Mouse (Mus musculus): ENCODE results near the gene Igsf21.

Igsf21 gene

DNA sequence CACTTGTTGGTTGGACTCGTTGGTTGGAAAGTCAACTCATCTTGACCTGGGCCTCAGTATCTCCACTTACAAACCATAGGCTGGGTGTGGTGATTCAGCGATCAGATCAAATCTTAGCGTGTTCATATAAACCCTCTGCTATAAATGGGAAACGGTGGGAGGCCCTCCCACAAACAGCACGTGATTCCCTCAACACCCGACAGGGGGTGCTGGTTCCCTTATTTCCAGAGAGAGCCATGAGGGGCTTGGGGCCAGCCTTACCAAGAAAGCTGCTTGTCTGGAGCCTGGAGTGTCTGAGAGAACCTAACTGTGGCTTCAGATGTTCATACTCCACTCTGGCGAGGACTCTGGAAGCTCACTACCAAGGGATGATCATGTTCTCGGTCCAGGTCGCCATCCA, 106.1 kb downstream of the Igsf21 start:
- no peak for DNase-seq

GRCm38 (mm10) chr4:140138846-140139245, 107.7 kb downstream of the Igsf21 start:
- DNase-seq = no peak

- no peak for DNase-seq
Observed at GRCm38 (mm10) chr4:140131625-140132321, 114.8 kb downstream of the Igsf21 start.

DNA sequence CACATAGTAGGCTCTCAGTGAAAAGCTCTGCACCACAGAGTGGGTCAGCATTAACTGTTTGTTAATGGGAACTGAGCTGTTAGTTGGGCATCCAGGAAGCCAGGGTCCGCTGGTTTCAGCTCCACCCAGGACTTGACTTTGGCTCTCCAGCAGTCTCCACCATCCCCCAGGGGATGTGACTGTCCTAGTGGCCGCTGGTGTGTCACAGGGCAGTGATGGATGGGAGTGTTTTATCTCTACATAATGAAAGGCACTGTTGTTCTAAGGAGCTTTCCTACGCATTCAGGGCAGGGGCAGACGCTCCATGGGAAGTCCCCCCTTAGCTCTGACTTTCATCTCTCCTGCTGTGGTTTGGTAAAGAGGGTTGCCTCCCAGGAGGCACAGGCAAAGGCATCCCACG, 115.4 kb downstream of the Igsf21 start:
- DNase-seq = no peak

DNA sequence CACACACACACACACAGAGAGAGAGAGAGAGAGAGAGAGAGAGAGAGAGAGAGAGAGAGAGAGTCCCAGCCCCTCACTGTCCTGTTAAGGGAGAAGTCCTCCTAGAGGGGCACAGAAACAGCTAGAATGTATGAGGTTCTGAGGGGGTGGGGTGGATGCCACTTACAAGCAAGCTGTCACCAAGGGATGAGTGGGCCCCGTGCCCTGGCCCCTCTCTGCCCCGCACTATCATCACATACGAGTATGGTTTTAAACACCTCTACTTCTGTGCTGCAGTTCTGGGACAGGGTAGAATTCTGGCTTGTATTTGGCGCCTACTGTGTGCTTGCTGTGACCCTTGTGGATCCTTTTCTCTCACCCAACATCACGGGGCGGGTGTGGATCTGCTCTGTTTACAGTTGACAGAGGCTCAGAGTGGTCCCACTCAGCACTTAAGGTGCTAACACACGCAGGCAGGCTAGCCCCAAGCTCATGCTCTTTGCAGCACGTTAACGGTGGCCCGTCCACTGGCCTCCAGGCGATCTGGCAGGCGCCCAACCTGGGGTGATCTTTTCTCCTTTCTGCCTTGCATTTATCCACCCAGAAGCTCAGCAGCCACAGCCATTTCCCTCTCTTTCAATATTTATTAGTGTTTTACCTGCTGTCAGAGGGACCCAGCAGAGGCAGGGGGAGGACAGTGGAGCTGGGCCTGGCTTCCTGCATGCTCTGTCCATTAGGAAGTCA, 116.9 kb downstream of the Igsf21 start:
- DNase-seq = no peak

- DNase-seq = no peak
Observed at GRCm38 (mm10) chr4:140128116-140128515, 118.5 kb downstream of the Igsf21 start.

DNA sequence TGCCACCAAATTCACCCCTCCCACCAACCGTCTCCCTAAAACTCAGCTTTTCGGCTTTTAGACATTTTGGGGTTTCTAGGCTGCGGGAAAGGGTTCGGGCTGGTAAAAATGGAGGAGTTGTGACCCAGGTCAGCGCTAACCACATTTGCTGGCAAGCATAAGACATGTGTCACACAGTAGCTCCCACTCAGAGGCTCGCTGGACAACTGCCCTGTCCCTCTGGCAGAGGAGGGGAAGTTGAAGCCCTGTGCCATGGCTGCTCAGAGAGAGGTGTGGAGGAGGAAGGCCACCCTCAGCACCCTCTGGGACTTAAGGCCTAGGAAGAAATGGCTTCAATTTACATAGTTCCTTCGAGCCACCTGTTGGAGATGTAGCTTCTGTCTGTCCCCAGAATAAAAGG, 120.8 kb downstream of the Igsf21 start:
- DNase-seq = no peak

- no peak for DNase-seq
Observed at GRCm38 (mm10) chr4:140122534-140122933, 124.0 kb downstream of the Igsf21 start.

DNA sequence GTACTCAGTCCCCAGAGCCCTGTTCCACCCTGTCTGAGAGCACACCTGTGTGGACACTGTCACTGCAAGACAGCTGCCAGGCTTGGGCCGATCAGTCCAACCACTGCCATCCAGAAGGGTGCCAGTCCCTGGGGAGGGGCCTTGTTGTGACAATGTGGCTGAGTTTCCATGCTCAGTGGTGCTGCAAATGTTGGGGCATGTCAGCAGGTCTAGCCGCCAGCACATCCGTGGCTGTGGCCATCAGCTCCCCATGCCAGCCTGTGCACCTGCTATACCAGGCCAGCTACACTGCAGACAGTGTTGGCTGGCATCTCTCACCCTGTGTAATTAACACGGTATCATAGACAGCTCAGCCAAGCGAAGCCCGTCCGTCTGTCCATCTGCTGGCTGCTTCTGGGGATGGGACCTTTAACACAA, 129.3 kb downstream of the Igsf21 start:
- DNase-seq = no peak

GRCm38 (mm10) chr4:140115756-140116155, 130.8 kb downstream of the Igsf21 start:
- no peak for DNase-seq

GRCm38 (mm10) chr4:140115053-140115452, 131.5 kb downstream of the Igsf21 start:
- DNase-seq = no peak

DNA sequence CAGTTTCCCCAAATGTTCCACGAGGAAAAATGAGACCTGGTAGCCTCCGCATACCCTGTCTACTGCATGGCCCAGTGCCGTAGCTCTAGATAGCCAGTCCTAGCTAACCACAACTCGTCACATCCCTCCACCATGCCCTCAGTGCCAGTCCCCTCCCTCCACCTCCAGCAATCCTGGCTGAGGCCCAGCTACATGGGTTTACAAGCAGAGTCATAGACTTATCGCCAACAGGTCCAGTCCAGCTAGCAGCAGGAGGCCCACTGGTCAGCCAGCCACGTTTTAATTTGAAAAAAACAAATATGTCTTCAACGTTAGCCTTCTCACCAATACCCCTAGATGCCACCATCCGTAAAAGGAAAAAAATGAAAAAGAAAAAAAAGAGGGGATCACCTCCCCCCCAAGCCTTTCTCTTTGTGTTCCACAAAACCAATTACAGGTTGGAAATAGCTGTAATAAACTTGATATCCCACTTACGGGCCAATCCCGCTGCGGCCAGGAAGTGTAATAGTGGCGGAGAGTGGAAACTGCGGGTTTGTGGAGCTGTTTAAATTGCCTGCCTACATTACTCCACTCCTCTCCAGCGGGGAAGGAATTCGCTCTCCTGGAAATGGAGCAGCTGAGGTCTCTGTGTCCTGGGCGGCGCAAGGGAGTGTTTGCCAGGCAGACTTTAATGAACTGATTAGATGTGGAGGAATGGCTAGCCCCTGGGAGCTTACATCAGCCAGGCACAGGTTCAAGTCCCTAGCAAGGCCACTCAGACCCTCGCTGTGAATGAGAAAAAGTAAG, 132.7 kb downstream of the Igsf21 start:
- DNase-seq = no peak

- DNase-seq = no peak
Observed at GRCm38 (mm10) chr4:140109626-140109948, 137.0 kb downstream of the Igsf21 start.

DNA sequence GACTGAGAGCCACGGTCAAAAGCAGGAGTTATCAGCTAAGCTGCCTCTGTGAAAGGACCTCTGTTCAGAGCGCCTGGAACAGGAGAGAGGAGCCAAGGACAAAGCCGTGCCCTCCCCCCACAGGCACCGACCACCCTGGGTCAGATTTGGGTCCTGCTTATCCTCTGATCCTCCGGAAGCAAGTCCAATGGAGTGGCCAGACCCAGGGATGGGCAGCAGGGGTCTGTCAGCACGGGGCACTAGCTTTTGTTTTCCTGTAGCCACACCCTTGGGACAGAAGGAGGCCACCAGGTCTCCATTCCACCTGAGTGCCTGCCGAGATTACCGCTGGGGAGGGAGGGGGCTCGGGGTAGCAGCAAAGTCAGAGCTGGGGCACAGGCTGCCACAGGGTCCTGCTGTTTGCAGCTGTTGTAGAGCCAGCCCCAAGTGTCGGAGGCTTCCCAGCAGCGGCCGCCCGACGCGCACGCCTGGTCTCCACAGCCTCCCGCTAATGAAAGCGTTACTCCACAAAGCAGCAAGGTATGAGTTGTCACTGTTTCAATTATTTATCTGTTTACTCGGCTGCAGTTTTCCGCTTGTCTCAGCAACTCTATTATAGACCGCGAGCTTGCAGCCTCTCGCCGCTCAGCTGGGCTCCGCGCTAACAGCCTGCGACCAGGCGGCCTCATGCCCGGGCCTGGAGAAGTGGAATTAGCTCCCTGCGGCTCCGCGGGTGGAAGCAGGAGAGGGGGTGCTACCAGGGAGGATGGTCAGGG, 137.5 kb downstream of the Igsf21 start:
- DNase-seq = no peak

DNA sequence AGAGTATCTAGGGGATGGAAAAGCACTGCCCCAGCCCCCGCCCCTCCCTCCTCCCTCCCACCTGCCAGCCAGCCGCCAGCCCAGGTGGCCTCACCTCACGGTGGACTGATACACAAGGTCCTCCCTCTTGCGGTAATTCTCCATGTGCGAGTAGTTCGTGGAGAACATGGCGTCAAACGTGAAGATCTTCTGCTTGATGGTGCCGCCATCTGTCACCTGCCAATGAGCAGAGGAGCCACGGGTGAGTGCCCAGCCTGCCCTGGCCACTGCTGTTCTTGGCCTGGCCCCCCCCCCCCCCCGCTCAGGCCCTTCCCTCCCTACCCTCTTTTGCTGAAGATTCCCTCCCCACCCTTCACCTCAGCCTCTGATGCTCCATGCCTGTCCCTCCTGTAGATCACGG, 139.4 kb downstream of the Igsf21 start:
- no peak for DNase-seq

DNA sequence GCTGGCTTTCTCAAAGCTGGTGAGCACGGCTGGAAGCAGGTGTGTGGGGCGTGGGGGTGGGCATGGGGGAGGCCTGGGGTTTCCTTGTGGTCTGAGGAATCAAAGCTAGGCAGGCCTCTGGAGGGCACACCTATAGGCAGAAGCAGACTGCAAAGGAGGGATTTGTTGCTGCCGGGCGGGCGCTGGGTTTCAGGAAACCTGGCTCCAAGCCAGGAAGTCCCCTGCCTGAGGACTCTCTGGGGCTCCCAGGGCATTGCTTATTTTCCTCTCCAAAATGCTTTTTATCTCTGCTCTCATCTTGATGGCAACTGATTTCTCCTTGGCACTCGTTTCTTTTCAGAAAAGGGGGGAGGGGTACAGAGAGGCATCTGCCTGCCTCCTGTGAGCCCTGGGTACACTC, 141.8 kb downstream of the Igsf21 start:
- no peak for DNase-seq

- no peak for DNase-seq
Observed at GRCm38 (mm10) chr4:140103341-140104027, 143.1 kb downstream of the Igsf21 start.

DNA sequence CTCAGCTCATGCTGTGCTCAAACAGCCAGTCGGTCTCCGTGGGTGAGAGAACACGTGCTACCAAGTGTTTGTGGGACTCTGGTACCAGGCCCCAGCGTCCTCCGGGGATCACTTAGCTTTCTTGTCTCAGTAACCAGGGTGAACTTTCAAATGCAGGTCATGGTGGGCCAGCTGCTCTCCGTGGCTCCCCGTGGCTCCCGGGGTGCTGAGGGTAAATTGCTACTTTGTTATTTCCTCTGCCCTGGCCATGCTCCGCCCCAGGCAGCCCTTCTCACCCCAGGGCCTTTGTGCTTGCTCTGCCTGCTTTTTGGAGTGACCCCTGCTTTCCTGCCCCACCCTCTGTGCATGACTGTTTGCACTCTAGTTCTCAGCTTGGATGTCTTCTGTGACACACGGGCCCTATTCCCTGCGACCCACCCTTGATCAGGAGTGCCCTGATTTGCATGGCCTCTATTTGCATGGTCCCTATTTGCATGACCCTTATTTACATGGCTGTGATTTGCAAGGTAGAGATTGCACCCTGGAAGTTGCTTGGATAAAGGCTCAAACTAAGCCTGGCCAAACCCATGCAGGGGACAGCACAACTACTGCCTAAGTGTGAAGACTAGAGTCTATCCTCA, 143.9 kb downstream of the Igsf21 start:
- no peak for DNase-seq

GRCm38 (mm10) chr4:140101106-140101505, 145.5 kb downstream of the Igsf21 start:
- peak in 1 of 2 experiments; percentile 10 for DNase-seq

DNA sequence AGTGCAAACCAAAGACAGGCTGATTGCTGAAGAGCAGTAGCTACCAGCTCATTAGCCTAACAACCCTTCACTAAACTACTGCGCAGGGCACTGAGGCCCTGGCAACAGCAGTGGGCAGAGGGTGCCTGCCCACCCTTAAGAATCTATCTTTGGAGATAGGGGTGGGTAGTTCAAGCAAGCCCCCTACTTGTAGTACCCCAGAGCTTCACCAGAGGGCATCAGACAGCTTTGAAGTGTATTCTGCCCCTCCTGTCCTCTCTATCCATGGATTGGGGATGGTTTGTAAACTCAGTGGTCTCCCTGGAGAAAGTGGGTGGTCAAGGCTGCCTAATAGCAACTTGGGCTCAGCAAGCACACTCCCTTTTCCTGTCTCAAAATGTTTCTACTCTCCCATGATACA, 146.4 kb downstream of the Igsf21 start:
- no peak for DNase-seq

- no peak for DNase-seq
Observed at GRCm38 (mm10) chr4:140096283-140096682, 150.3 kb downstream of the Igsf21 start.

DNA sequence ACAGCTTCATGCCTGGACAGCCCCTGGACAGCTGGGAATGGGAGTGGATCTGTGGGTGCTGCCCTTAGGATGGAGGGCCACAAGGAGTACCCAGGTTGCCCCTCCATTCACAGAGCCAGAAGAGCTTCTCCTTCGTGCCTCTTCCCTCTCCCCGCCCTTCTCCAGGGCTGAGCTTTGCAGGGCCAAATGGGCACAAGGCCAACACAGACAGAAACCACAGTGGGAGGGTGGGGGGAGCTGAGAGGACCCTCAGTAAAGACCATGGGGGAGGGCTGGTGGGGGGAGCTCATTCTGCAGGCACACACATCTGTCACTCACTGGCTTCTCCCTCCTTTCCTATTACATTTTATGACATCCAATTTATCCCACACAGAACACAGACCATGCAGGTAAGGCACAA, 151.7 kb downstream of the Igsf21 start:
- DNase-seq = no peak
